Mouse (Mus musculus) lung, postnatal 14 days (tissue): ENCODE measurements at regions not wholly inside any gene's neighbourhood (a gene's known extent, or its start where the extent isn't known, plus 50 kb on each side); places are given as distances from the start of the nearest gene placed in this dataset.

ENCODE experiments used
- DNase-seq: peaks from one replicate; pipeline ENCODE4 v3.0.0; 2021

- no peak for DNase-seq
These were observed 451.2 kb upstream of the Marcks start for GRCm38 (mm10) chr10:37589889-37590288.

- DNase-seq: no peak
These were observed 450.3 kb upstream of the Marcks start for GRCm38 (mm10) chr10:37589009-37589408.

GRCm38 (mm10) chr10:37571171-37571570 is 432.5 kb upstream of the Marcks start:
- no peak for DNase-seq

- DNase-seq: no peak
These were observed 423.0 kb upstream of the Marcks start for GRCm38 (mm10) chr10:37561705-37562104.

- DNase-seq: no peak
These were observed 410.7 kb upstream of the Marcks start for GRCm38 (mm10) chr10:37549446-37549845.

GRCm38 (mm10) chr10:37540703-37541102 is 402.0 kb upstream of the Marcks start:
- DNase-seq: no peak

- DNase-seq: no peak
These were observed 367.4 kb upstream of the Marcks start for GRCm38 (mm10) chr10:37505966-37506615.

GRCm38 (mm10) chr10:37504468-37504867 is 365.7 kb upstream of the Marcks start:
- DNase-seq: peak; percentile 15

GRCm38 (mm10) chr10:37502505-37502904 is 363.8 kb upstream of the Marcks start:
- no peak for DNase-seq

- DNase-seq: no peak
These were observed 362.3 kb upstream of the Marcks start for GRCm38 (mm10) chr10:37501043-37501442.

GRCm38 (mm10) chr10:37495467-37495866 is 356.7 kb upstream of the Marcks start:
- DNase-seq: no peak

GRCm38 (mm10) chr10:37494552-37495166 is 355.9 kb upstream of the Marcks start:
- no peak for DNase-seq

- DNase-seq: no peak
These were observed 355.4 kb upstream of the Marcks start for GRCm38 (mm10) chr10:37494098-37494497.

GRCm38 (mm10) chr10:37484311-37485023 is 345.7 kb upstream of the Marcks start:
- peak; percentile 37 for DNase-seq

GRCm38 (mm10) chr10:37483521-37483920 is 344.8 kb upstream of the Marcks start:
- DNase-seq: peak; percentile 15

- no peak for DNase-seq
These were observed 343.2 kb upstream of the Marcks start for GRCm38 (mm10) chr10:37481879-37482278.

- no peak for DNase-seq
These were observed 341.6 kb upstream of the Marcks start for GRCm38 (mm10) chr10:37480331-37480730.

- peak; percentile 30 for DNase-seq
These were observed 339.4 kb upstream of the Marcks start for GRCm38 (mm10) chr10:37478108-37478507.

GRCm38 (mm10) chr10:37473086-37473485 is 334.4 kb upstream of the Marcks start:
- no peak for DNase-seq

GRCm38 (mm10) chr10:37457384-37457783 is 318.7 kb upstream of the Marcks start:
- DNase-seq: no peak

- no peak for DNase-seq
These were observed 311.2 kb upstream of the Marcks start for GRCm38 (mm10) chr10:37449894-37450293.

- DNase-seq: no peak
These were observed 308.8 kb upstream of the Marcks start for GRCm38 (mm10) chr10:37447333-37448204.
